Mouse (Mus musculus) small intestine, adult 2 months (tissue): ENCODE measurements around the gene Ankrd13b.

Experiments used
- CTCF ChIP-seq: fragments of 200-500 bp; IDR thresholded peaks from 2 replicates; pipeline ENCODE4 v1.5.1; 2012; ENCODE audit warnings: low read depth, mild to moderate bottlenecking, control low read depth, inconsistent platforms, low read length, moderate library complexity, mixed read lengths; ENCODE audit not compliant: insufficient replicate concordance, insufficient read length; ENCODE audit errors: extremely low read depth
- POLR2A ChIP-seq: fragments of 200-500 bp; IDR thresholded peaks from 2 replicates; pipeline ENCODE4 v1.6.1; 2012; ENCODE audit warnings: low read depth, mild to moderate bottlenecking, control low read depth, inconsistent platforms, low read length, moderate library complexity

- no peak for TF ChIP-seq POLR2A
- no peak for TF ChIP-seq CTCF
Measured at GRCm38 (mm10) chr11:77441020-77441419, 48.5 kb downstream of the Ankrd13b start.
